Mouse (Mus musculus) G1E (cell line): ENCODE data around the gene Il1r2.

ENCODE experiments used
- CTCF ChIP-seq: IDR thresholded peaks from 2 replicates; pipeline ENCODE4 v1.5.1; 2012; ENCODE audit warnings: low read depth, low read length, inconsistent platforms, mixed read lengths
- GATA1 ChIP-seq: IDR thresholded peaks from 2 replicates; pipeline ENCODE4 v1.6.1; 2012; ENCODE audit warnings: borderline replicate concordance, low read length, inconsistent platforms, mixed read lengths
- TAL1 ChIP-seq: conservative IDR thresholded peaks from 2 replicates; pipeline ENCODE4 v1.6.1; 2012; ENCODE audit warnings: low read depth, low read length, inconsistent platforms, mixed read lengths

- no peak for TF ChIP-seq CTCF
- no peak for TF ChIP-seq GATA1
- no peak for TF ChIP-seq TAL1
Measured at GRCm38 (mm10) chr1:40124237-40124636, 50.4 kb downstream of the Il1r2 start.
